In genomic region chr14:31393936-31394630, GRCm38 (mm10) we compare ENCODE assay signal across 11 mouse cellular contexts. TPM values are rescaled to one million over a fixed set of nuclear protein-coding genes. Genes with fewer than 3 reads are reported as not detected.
DNase-seq lines count a peak whose midpoint lies in the region; ATAC-seq and TF ChIP-seq lines count a peak whose summit lies in the region.
"Had no signal": no experiment of that assay in that cellular context is flagged by ENCODE, and none has a peak within 500 bp of the region (broad histone marks: within the 10 kb centered on the region; RNA-seq: fewer than 3 reads in every experiment).

No protein-coding gene starts in this region.

- ATAC-seq in intestine, embryonic 15.5 days, result peak; percentile 15; the same call in 1 of the 2 replicates
- no peak for ATAC-seq in intestine, embryonic 16.5 days
- ATAC-seq in lung, postnatal 0 days, result peak; percentile 83
- ATAC-seq in hindbrain, embryonic 16.5 days, result no peak
- ATAC-seq: midbrain, embryonic 15.5 days had no signal

- H3K27me3 ChIP-seq in intestine, embryonic 15.5 days (replicated peaks), result no peaks in the 10 kb centered on the region
- no peaks in the 10 kb centered on the region for H3K27me3 ChIP-seq in intestine, embryonic 16.5 days (replicated peaks; ENCODE audit: control insufficient read depth, insufficient read depth, low read length)
- peaks cover 6% of the 10 kb centered on the region; the same call in 1 of the 2 replicates for H3K27me3 ChIP-seq in lung, postnatal 0 days (replicated peaks; ENCODE audit: insufficient read depth, low read length)
- H3K27me3 ChIP-seq in hindbrain, embryonic 16.5 days (replicated peaks; ENCODE audit: control insufficient read depth, insufficient read depth, low read length), result no peaks in the 10 kb centered on the region
- H3K27me3 ChIP-seq: hindbrain, embryonic 15.5 days; midbrain, embryonic 15.5 days had no signal

- peaks cover 7% of the 10 kb centered on the region; the same call in 1 of the 2 replicates for H3K4me1 ChIP-seq in intestine, embryonic 15.5 days (replicated peaks)
- no peaks in the 10 kb centered on the region for H3K4me1 ChIP-seq in intestine, embryonic 16.5 days (ENCODE audit: control insufficient read depth, insufficient read depth, low read length)
- H3K4me1 ChIP-seq in lung, postnatal 0 days (ENCODE audit: insufficient read depth, low read depth, low read length), result peaks cover 6% of the 10 kb centered on the region; the same call in 1 of the 2 replicates
- H3K4me1 ChIP-seq in hindbrain, embryonic 16.5 days (ENCODE audit: control insufficient read depth, insufficient read depth, low read depth, low read length), result peaks cover 6% of the 10 kb centered on the region; the same call in 1 of the 2 replicates
- H3K4me1 ChIP-seq: midbrain, embryonic 15.5 days had no signal

- H3K36me3 ChIP-seq in intestine, embryonic 15.5 days, result no peaks in the 10 kb centered on the region
- no peaks in the 10 kb centered on the region for H3K36me3 ChIP-seq in intestine, embryonic 16.5 days (ENCODE audit: control insufficient read depth, insufficient read depth, low read length)
- H3K36me3 ChIP-seq in lung, postnatal 0 days (ENCODE audit: insufficient read depth, low read length), result no peaks in the 10 kb centered on the region
- peaks cover 28% of the 10 kb centered on the region; the same call in 1 of the 2 replicates for H3K36me3 ChIP-seq in macrophage (ENCODE audit: inconsistent target)
- H3K36me3 ChIP-seq in hindbrain, embryonic 16.5 days (ENCODE audit: control insufficient read depth, insufficient read depth, low read length), result no peaks in the 10 kb centered on the region
- H3K36me3 ChIP-seq: hindbrain, embryonic 15.5 days had no signal

- no peak overlapping the region for H3K4me3 ChIP-seq in intestine, embryonic 15.5 days (replicated peaks)
- no peak overlapping the region for H3K4me3 ChIP-seq in intestine, embryonic 16.5 days (ENCODE audit: low read length)
- no peak overlapping the region for H3K4me3 ChIP-seq in lung, postnatal 0 days (ENCODE audit: low read depth, low read length)
- no peak overlapping the region for H3K4me3 ChIP-seq in macrophage (ENCODE audit: inconsistent target)
- H3K4me3 ChIP-seq in hindbrain, embryonic 16.5 days (ENCODE audit: low read length), result no peak overlapping the region
- H3K4me3 ChIP-seq: hindbrain, embryonic 15.5 days; midbrain, embryonic 15.5 days had no signal

- no peak for TF ChIP-seq CTCF in lung, postnatal 0 days (IDR thresholded peaks at IDR 0.05)

- no peak for TF ChIP-seq EP300 in lung, postnatal 0 days (IDR thresholded peaks at IDR 0.05)

- H3K79me2 ChIP-seq in macrophage (ENCODE audit: inconsistent target), result peaks cover 94% of the 10 kb centered on the region

- H3K27ac ChIP-seq in intestine, embryonic 15.5 days, result no peak overlapping the region
- no peak overlapping the region for H3K27ac ChIP-seq in intestine, embryonic 16.5 days (ENCODE audit: low read length)
- H3K27ac ChIP-seq in lung, postnatal 0 days (ENCODE audit: low read length), result peak overlapping the region; percentile 68
- peak overlapping the region; percentile 94 for H3K27ac ChIP-seq in macrophage
- no peak overlapping the region for H3K27ac ChIP-seq in hindbrain, embryonic 16.5 days (ENCODE audit: low read depth, low read length)
- H3K27ac ChIP-seq: hindbrain, embryonic 15.5 days; midbrain, embryonic 15.5 days had no signal

- DNase-seq in lung, postnatal 0 days (ENCODE audit: low spot score), result peak; percentile 87
- DNase-seq in lung, postnatal 36 days, result no peak
- peak; percentile 83 for DNase-seq in cerebellum, adult 9-11 months
- DNase-seq in gastrocnemius, postnatal 4 days (ENCODE audit: low spot score in 2 of 2), result no peak
- DNase-seq: liver had no signal

- 76% methylated on average over 7 of the region's 7 CpGs for WGBS in intestine, embryonic 15.5 days
- 77% methylated on average over 7 of the region's 7 CpGs for WGBS in intestine, embryonic 16.5 days
- 77% methylated on average over 7 of the region's 7 CpGs for WGBS in lung, postnatal 0 days
- WGBS in macrophage (ENCODE audit: missing documents), result 97% methylated on average over 6 of the region's 7 CpGs
- WGBS in hindbrain, embryonic 16.5 days, result 85% methylated on average over 7 of the region's 7 CpGs

- no peak overlapping the region for H3K4me2 ChIP-seq in intestine, embryonic 15.5 days (replicated peaks)
- H3K4me2 ChIP-seq in intestine, embryonic 16.5 days (ENCODE audit: low read depth, low read length), result no peak overlapping the region
- H3K4me2 ChIP-seq in lung, postnatal 0 days (replicated peaks; ENCODE audit: low read depth, low read length), result no peak overlapping the region
- no peak overlapping the region for H3K4me2 ChIP-seq in hindbrain, embryonic 16.5 days (ENCODE audit: low read length)
- H3K4me2 ChIP-seq: hindbrain, embryonic 15.5 days; midbrain, embryonic 15.5 days had no signal

- no peaks in the 10 kb centered on the region for H3K9me3 ChIP-seq in intestine, embryonic 15.5 days
- no peaks in the 10 kb centered on the region for H3K9me3 ChIP-seq in intestine, embryonic 16.5 days (ENCODE audit: control insufficient read depth, low read length)
- H3K9me3 ChIP-seq in lung, postnatal 0 days (ENCODE audit: low read length), result no peaks in the 10 kb centered on the region
- no peaks in the 10 kb centered on the region for H3K9me3 ChIP-seq in hindbrain, embryonic 16.5 days (ENCODE audit: control insufficient read depth, low read length)
- H3K9me3 ChIP-seq: hindbrain, embryonic 15.5 days; midbrain, embryonic 15.5 days had no signal

- no peak overlapping the region for H3K9ac ChIP-seq in intestine, embryonic 15.5 days
- H3K9ac ChIP-seq in intestine, embryonic 16.5 days (ENCODE audit: low read depth, low read length), result no peak overlapping the region
- no peak overlapping the region for H3K9ac ChIP-seq in lung, postnatal 0 days (replicated peaks; ENCODE audit: low read depth)
- no peak overlapping the region for H3K9ac ChIP-seq in hindbrain, embryonic 16.5 days (ENCODE audit: low read depth, low read length)
- H3K9ac ChIP-seq: hindbrain, embryonic 15.5 days; midbrain, embryonic 15.5 days had no signal

RNA-seq across cellular contexts. Expression of gene Sh3bp5, which starts 41.8 kb away (rescaled TPM):
- 18.1 and 20.6 TPM in 2 replicates for polyA plus RNA-seq in intestine, embryonic 15.5 days (2015; fragmentation: Nextera tagmentation; extraction: Ambion mirVana)
- 17.1 and 17.2 TPM in 2 replicates for polyA plus RNA-seq in intestine, embryonic 16.5 days (2015; fragmentation: Nextera tagmentation; extraction: Ambion mirVana)
- 37.9 and 38.4 TPM in 2 replicates for polyA plus RNA-seq in lung, postnatal 0 days (2015; fragmentation: Nextera tagmentation; extraction: Ambion mirVana)
- total RNA-seq in macrophage (2018; cell fraction: chromatin; rRNA removed), result 100 to 1,000 TPM in 16 of 26 experiments, 10 to 100 TPM in 10; 59.6 to 272 (median 117) TPM
- total RNA-seq in macrophage (2018; cell fraction: cytosol; rRNA removed), result 100 to 1,000 TPM in 24 of 26 experiments, 10 to 100 TPM in 2; 96.2 to 190 (median 141) TPM
- total RNA-seq in macrophage (2018; cell fraction: nucleus; rRNA removed), result 100 to 1,000 TPM in 18 of 26 experiments, 10 to 100 TPM in 8; 64.7 to 176 (median 139) TPM
- polyA plus RNA-seq in macrophage (2018), result 90.6 to 150 TPM (median 150 TPM) in 3 replicates
- 10 to 100 TPM; 79.8 to 93.9 TPM for total RNA-seq in gastrocnemius, postnatal 4 days (2021)
- 152 and 155 TPM in 2 replicates for polyA plus RNA-seq in hindbrain, embryonic 16.5 days (2015; fragmentation: Nextera tagmentation; extraction: Ambion mirVana)

RNA-seq across cellular contexts. Expression of gene Capn7, which starts 57.6 kb away (rescaled TPM):
- 34.9 and 36.5 TPM in 2 replicates for polyA plus RNA-seq in intestine, embryonic 15.5 days (2015; fragmentation: Nextera tagmentation; extraction: Ambion mirVana)
- 31.7 and 32.8 TPM in 2 replicates for polyA plus RNA-seq in intestine, embryonic 16.5 days (2015; fragmentation: Nextera tagmentation; extraction: Ambion mirVana)
- polyA plus RNA-seq in lung, postnatal 0 days (2015; fragmentation: Nextera tagmentation; extraction: Ambion mirVana), result 23.1 and 25.1 TPM in 2 replicates
- 100 to 1,000 TPM in 5 of 26 experiments, 10 to 100 TPM in 21; 59.3 to 111 (median 86.1) TPM for total RNA-seq in macrophage (2018; cell fraction: chromatin; rRNA removed)
- 10 to 100 TPM; 22.3 to 42.5 (median 29.8) TPM for total RNA-seq in macrophage (2018; cell fraction: cytosol; rRNA removed)
- total RNA-seq in macrophage (2018; cell fraction: nucleus; rRNA removed), result 10 to 100 TPM; 37.4 to 97.5 (median 56.2) TPM
- polyA plus RNA-seq in macrophage (2018), result 31.0 to 52.6 TPM (median 34.4 TPM) in 3 replicates
- total RNA-seq in gastrocnemius, postnatal 4 days (2021), result 10 to 100 TPM; 31.9 to 37.1 TPM
- 76.5 and 86.9 TPM in 2 replicates for polyA plus RNA-seq in hindbrain, embryonic 16.5 days (2015; fragmentation: Nextera tagmentation; extraction: Ambion mirVana)

Comparison
In these comparisons a context has a peak if more than half of its experiments do, and no peak if none do; other contexts are left out.
1. ATAC-seq: peak in intestine, embryonic 15.5 days (single experiment) and lung, postnatal 0 days (single experiment); none in intestine, embryonic 16.5 days (single experiment) and hindbrain, embryonic 16.5 days (single experiment).
2. DNase-seq: peak in lung, postnatal 0 days (single experiment) and cerebellum, adult 9-11 months (single experiment); none in lung, postnatal 36 days (single experiment) and gastrocnemius, postnatal 4 days (0 of 2).
3. H3K27ac ChIP-seq: peak in lung, postnatal 0 days (single experiment) and macrophage (single experiment); none in intestine, embryonic 15.5 days (single experiment), intestine, embryonic 16.5 days (single experiment) and hindbrain, embryonic 16.5 days (single experiment).